Mouse (Mus musculus) adrenal gland, postnatal 14 days (tissue): ENCODE results near the gene Ets1. TPM values are rescaled to one million over a fixed set of nuclear protein-coding genes. Genes with fewer than 3 reads are reported as not detected.
A peak's percentile ranks its signal among the peaks of the same experiment; 100 is the strongest.

Experiments
- DNase-seq: peaks from one replicate; pipeline ENCODE4 v3.0.0; 2021; ENCODE audit warnings: mixed read lengths
- total RNA-seq: library from RNA; stranded (reverse); gene quantifications from 2 replicates; pipeline ENCODE4 v1.2.3, GENCODE M21; 2021

The Ets1 gene
- total RNA-seq, 1 experiment from 2014 or later, result 60.0 TPM

DNA sequence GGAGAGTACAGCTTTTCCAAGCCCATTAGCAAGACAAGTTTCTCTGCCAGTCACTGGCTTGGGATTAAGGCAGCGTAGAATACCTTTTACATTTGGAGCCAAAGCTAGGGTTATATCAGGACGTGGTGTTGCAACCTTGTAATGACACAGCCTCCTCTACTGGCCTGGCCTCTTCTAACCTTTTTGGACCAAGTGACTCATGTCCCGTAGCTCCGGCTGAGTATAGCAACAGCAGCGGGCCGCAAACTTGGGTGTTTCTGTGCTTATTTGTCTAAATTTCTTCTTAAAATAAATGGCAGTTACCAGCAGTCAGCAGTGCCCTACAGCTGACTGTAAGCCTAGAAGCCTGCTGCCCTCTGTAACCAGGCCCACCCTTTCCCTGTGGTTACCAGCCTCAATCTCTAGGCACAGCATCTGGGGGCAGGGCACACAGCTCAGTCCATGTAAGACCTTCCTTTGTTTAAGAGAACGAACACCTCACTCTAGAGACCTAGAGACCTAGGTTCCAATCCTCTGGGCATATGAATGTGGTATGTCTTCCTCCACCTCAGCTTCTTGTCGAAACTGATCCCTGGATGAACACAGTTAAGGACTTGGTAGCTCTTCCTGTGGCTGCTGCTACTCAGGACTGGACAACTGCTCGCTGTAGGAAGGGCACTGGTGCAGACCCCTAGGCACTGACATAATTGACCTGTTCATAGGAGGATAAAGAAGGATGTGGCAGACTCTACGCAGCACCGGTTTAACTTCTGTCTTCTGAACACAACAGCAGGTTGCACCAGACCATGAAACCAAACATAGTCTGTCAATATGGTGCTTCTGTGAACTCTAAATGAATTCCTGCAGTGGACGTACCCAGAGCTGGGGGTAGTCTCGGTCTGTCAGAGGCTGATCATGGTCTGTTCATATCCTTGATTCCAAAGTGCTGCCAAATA, 94.9 kb downstream of the Ets1 start:
- DNase-seq, result peak; percentile 56

DNA sequence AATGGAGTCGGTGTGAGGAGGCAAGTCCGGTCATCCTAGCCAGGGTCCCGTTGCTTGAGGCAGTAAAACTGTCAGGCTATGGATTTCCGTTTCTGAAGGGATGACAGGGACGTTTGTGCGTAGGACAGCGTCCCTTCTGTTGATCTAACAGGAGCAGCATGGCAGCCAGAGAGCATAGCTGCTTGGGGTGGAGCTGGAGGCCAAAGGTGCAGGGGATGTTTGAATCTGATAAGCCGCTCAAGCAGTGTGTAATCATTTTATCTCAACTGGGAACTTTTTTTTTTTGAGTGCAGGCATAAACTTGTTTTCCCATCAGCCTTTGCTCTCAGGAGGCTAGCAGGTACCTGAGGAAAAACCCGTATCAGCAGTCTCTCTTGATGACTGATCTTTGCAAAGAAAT, 95.8 kb downstream of the Ets1 start:
- DNase-seq, result no peak

DNA sequence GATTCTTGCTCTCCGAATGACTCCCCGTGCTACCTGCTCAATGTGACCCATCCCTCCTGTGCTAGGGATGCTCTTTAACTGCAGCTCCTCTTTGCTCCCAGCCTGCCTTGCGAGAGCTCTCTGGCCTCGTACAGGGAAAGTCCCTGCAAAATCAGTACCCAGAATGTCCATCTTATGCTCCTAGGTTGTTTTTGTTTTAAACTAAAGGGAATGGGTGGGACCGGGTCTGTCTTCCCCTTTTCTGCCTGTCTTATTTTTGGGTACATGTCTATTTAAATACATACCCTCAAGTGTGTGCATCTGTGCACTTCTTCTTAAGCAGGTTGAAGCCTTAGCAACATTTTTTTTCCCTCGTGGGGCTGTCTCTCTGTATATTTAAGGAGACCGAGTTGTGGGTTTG, 99.0 kb downstream of the Ets1 start:
- no peak for DNase-seq

DNA sequence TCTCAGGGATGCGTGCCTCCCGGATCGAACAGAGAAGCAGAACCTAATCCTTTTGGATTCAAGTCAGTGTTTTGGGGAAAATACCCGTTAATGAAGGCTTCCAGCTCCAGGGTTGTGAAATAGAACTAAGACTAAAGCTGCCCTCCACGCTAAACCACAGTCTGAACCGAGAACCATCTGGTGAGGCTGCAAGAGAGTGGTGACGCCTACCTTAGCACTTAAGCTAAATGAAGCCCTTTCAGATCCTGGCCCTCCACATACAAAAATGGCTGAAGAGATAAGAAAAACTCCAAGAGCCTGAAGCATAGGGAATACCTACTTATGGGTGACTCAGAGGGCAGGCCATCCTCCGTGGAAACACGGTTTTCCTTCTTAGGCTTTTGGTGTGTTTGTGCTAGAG, 100.0 kb downstream of the Ets1 start:
- no peak for DNase-seq

DNA sequence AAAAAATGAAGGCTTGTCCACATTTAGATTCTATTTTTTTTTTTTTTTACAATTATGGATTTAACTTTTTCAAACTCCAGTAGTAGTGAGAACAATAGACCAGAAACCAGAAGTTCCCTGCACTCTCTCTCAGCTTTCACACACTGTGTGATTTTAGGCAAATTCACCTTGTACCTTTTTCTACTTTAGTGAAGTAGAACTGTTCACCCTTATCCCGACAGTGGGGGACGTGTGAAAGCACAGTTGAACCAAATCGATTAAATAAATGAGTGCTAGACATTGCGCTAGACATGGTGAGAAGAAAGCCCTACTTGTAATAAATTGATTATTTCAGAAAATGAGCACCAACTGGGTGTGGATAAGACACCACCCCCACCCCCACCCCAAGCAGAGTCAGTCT, 104.0 kb downstream of the Ets1 start:
- no peak for DNase-seq

DNA sequence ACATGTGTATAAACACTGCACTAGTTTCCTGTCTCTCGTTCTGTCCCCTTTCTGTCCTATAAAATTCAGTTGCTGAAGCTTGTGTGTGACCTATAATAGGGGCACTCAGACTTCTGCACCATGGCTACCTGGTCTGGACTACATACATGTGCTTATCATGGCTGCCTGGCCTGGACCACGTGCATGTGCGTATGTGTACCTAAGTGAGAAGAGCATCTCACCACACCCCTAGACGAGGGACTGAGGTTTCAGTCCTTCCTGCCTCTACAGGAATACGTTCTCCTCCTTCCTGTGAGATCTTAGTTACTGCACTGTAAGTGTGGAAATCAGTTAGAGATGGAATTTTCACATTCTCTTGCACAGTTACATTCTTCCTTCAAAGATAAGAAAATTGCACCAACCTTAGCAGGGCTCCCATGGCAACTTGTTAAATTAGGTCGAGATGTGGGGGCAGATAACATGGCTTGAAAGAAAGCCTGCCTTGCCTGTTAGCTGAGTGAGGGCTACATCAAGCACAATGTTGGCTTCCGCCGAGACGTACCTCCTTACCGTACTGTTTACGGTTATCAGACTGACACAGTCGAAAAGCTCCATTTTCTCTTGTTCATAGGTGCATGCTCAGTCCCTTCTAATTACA, 104.8 kb downstream of the Ets1 start:
- DNase-seq, result no peak

DNA sequence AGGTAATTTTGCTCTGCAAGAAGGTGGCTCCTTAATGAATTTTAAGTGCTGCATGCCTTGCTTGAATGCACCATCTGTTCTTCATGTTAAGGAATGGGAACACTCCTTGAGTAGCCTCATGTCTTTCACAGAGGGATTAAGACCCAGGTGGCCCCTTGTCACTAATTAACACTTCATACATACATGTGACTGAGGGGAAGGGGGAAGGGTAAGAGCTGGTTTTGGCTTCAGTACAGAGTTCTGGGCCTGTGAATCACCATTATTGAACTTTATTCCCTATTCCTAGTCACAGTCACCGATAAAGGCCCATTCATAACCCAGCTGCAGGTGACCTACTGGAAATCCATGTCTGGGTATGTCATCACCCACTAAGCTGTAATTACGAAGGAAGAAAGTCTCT, 105.7 kb downstream of the Ets1 start:
- no peak for DNase-seq

DNA sequence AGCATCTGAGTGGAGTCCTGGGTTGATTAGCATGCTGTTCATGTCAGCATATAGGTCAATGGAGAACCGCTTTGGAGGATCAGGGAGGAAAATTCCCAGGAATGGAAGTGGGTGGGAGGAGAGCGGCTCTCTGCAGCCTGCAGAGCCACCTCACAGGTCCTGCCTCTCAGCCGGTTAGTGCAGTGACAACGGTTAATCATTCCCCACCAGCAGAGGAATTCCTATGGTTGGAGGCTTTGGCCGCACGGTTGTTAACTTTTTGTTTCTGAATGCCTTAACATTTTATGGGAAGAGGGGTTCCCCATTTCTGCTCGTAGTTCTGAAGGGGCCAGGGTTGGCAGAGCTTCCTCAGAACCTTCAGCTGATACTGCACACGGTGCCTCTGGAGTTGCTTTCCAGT, 107.1 kb downstream of the Ets1 start:
- DNase-seq, result no peak

DNA sequence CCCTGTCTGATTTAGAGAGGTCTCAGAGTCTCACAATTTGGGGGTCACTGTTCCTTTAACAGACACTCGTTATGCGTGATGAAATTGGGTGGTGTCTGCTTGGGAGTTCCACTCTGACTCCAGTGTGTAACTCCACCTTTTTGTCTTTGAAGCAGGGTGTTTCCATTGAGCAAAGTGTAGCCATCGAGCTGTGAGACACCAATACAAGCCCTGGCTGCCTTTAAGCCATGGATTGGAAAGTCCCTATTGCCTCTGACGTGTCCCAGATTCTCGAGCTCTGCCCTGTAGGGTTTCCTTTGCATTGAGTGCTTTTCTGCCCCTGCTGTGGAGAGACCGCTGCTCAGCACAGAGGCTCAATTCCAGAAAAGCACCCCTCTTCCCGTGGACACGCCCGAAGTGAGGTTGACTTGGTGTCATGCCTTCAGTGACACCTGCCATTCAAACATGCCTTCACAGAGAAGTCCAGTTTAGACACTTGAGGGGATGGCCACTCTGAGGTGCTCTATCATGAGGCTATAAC, 107.7 kb downstream of the Ets1 start:
- DNase-seq, result no peak

DNA sequence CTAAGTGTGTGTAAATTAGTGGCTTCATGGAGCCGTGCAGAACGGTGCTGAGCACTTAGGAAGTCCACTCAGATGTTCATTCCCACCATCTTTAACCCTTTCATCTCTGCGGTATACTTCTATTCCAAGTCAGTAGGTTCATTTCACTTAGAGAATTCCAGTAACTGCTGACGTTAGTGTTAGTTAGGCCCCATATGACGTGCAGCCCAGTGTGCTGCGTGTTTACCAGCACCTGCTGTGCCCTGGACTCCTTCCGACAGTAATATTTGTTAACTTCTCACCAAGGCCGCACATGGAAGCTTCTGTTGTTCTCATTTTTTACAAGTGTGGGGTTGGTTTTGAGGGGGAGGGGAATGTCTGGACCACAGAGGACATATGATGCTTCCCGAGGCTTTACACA, 108.3 kb downstream of the Ets1 start:
- DNase-seq, result no peak

DNA sequence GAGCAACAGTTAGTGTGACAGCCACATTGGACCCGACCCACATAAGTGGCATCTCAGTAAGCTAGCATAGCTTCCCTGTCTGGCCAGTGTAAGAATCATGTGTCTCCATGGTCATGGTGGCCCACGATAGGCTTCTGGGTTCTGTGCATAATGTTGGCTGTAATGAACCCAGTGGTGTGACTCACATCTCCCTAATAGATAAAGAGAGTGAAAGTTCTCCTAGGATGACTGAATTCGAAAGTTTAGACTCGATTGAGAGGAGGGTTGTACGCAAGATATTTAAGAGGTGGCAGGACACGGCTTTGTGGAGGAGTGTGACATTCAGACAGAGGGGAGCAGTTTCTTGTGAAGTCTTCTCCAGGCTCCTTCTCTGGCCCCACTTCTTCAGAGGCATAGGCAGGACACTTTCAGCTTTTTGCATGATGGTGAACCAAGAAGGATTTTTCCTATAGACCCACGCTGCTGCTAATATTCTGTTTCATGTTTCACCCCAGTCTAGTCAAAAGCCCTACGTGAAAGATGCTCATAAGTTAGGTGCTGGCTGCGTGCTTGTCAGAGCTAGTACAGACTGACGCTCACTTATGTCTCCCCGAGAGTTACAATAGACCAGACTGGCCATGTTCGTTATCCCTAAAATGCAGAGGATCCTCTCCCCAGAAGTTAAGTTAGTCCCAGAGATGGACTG, 109.2 kb downstream of the Ets1 start:
- no peak for DNase-seq

DNA sequence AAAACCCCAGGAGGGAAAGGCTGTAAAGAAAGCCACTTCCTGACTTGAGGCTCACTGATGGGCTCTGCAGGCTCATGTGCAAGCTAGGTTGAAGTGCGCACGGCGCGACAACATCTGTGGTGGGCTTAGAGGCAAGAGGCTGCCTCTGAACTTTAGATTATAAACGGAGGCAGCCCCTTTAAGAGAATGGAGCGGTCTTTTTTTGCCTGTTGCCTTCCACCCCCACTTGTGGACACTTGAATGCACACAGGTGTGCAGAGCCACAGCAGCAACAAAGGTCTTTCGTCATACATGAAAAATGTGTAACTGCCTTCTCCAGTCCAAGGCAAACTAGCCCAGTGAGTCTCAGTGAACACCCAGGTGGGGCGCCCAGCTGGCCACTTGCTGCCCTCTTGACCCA, 110.0 kb downstream of the Ets1 start:
- DNase-seq, result no peak

DNA sequence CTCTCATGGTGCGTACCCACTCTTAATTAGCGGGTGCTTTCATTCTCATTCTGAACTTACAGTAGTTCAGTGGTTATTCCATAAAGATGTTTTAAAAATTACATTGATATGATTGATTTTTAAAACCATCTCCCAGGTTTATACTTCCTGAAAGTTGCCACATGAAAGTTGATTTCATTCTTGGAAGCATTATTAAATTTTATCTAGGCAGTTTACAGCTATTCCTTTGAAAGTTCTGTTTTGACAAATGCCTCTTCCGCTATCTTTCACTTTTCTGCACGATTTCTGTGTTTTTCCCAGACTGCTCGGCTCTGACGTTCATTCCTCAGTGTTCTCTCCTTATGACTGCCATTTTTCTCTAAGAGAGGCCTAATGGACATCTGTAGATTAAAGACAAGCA, 110.6 kb downstream of the Ets1 start:
- no peak for DNase-seq

DNA sequence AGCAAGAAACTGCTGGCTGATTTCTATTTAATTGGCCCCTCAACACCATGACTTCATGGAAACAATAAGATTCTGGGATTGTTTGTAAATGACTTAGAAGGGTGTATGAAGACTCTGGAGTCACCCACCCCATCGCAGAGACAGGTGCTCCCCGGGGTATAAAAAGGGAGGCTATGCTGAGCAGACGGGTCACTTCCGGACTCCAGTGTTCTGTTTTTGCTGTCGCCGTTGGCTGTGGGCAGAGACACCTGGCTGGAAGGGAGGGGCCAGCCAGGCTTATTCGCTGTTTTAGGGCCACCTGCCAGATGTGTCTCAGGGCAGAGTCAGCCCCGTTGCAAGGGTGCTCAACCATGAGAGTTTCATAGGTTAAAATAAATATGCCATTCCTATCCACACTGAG, 111.6 kb downstream of the Ets1 start:
- no peak for DNase-seq

DNA sequence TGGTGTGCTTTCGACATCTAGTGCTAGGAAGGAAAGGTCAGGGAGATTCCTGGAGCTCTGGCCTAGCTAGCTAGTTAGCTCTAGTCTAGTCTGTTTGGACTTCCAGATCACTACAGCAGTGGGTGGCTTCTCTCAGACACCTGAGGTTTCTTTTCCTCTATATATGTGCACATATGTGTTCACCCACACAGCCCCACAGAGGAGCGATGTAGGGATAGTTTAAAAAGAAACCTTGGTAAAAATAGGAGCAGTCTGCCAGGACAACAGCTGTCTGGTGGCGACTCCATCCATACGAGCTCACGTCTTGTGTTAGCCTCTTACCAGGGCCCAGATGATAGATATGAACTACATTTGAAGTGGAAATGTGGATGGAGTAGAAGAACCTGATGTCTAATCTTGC, 112.5 kb downstream of the Ets1 start:
- DNase-seq, result no peak

DNA sequence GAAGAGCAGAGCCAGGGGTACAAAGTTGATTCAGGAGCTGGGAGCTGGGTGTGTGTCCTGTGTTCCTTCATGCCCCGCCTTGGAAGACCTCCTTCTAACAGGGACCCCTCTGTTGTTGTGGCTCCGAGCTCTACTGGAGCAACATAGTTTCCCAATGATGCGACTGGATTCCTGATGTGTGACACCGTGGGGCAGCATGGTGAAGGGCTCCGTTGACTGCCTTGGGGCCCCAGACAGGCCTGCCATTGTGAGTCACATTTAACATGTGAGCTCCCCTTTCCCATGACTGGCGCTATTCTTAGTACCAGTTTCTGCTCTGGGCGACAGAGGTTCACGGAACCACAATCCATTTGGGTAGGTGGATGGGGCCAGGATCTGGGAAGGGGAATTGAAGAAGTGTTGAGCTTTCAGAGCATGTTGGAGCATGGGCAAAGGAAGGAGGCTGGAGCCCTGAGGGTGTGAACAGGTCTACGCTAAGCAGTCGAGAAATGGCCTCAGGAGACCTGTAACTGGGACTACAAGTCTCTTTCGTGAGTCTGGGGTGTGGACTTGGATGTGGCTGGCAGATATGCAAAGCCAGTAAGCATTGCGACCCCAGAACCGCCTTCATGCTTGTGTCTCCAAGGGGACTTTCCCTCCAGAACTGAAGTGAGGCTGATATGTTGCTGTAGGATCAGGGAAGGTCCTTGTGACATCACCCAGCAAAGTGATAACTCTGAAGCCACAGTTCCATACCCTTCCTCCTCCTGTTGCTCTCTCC, 113.9 kb downstream of the Ets1 start:
- DNase-seq, result no peak

DNA sequence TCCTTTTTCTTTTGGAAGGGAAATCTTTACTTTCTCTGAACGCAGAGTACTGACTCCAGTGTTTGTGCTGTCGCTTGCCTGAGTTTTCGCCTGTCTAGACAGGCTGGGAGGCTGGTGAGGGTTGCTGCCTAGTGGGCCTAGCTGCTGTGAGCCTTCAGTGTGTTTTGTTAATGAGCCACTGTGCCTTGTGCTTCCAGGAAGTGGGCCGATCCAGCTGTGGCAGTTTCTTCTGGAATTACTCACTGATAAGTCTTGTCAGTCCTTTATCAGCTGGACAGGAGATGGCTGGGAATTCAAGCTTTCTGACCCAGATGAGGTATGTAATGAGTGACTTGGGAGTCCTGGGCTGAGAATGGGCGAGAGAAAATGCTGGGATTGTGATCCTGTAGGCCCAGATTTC, 116.6 kb downstream of the Ets1 start:
- DNase-seq, result no peak

DNA sequence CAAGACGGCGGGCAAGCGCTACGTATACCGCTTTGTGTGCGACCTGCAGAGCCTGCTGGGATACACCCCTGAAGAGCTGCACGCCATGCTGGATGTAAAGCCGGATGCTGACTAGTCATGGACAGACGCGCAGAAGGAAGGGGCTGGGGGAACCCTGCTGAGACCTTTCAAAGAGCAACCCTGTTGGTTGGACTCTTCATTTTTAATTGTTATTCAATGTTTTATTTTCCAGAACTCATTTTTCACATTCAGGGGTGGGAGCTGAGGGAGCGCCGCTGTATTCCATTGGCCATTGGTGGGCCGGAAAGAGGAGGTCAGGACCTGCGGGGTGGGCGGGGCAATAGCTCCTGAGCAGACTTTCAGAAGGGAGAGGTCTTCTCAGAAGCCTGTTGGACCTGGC, 118.3 kb downstream of the Ets1 start:
- no peak for DNase-seq

DNA sequence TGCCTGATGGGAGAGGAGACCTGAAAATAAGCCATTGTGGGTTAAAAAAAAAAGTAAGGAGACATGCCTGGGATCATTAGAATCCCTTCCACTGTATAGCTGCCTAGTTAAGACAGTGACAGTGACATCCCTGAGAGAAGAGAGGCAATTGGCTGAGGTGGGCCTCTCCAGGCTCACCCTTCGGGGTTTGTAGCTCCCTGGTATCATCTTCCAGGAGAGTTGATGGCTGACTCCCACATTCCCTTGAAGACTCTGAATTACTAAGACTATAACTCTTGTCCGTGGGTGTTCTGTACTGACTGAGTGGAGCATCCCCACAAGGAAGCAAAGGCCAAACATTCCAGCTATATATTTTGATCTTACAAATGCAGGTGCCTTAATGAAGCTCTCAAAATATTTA, 120.0 kb downstream of the Ets1 start:
- no peak for DNase-seq

DNA sequence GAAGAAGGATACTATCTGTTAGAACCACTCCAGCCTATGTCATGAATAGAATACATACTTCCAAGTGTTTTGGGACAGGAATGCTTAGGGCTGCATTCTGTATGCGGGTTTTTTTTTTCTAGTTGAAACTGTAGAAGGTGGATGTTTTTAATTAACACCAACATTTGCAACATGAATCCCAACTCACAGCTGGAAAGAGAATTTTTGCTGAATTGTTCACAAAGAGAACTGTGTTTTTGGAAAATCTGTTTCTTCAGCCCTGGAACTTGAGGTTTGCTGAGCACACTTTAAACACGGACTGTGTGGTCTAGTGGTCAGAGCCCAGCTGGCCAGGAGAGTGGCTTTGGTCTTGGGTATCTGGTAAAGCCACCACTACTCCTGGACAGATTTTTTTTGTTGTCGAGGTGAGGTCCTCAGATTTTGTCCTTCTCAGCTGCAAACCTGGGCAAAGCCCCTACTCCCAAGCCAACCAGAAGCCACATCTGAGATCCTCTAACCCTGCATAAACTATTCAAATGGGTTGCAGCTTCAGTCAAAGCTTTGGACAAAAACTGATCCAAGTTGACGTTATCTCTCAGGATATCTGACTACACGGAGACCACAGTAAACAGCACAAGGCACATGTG, 122.4 kb downstream of the Ets1 start:
- no peak for DNase-seq

DNA sequence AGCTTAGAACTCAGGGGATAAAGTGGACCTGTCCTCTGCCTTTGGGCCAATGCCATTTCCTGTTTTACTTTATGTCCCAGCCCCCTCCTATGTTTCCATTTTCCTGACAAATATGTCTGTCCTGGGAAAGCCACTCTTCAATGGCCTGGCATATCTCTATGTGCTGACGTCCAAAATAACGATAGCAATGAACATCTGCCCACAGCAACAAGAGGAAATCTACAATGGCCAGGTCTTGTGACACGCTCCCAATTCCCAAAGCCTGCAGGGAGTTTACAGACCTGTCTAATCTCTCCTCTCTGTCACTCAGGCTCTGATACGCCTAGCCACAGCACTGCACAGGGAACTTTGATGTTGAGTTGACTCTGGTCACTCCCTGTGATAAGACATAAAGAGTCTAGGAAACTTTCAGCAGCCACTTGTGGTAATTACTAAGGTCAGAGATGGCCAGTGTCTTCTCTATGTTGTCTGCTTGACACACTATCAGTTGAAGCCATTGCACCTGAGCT, 124.7 kb downstream of the Ets1 start:
- no peak for DNase-seq

DNA sequence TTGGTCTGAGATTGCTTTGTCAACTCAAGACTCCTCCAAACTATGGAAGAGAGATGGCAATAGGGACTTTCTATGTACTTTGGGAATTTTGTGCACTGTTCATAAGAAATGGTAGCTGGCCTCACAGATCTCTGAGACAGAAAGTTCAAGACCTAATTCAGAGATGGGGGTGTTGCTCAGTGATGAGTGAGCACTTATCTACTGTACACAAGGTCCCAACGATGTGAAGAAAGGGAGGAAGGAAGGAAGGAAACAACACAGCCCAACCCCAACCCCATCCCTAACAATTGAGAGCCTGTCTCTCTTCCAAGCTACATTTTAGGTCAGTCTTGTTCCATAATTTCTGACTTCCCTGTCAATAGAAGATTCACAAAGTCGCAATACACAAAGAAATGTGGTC, 125.3 kb downstream of the Ets1 start:
- no peak for DNase-seq
